Mouse (Mus musculus): ENCODE results near the gene Nol12. TPM values are rescaled to one million over a fixed set of nuclear protein-coding genes. Genes with fewer than 3 reads are reported as not detected.
A peak's percentile ranks its signal among the peaks of the same experiment; 100 is the strongest.

Nol12 gene
- total RNA-seq, 2 experiments from 2014 or later: 20.6 to 22.3 TPM

DNA sequence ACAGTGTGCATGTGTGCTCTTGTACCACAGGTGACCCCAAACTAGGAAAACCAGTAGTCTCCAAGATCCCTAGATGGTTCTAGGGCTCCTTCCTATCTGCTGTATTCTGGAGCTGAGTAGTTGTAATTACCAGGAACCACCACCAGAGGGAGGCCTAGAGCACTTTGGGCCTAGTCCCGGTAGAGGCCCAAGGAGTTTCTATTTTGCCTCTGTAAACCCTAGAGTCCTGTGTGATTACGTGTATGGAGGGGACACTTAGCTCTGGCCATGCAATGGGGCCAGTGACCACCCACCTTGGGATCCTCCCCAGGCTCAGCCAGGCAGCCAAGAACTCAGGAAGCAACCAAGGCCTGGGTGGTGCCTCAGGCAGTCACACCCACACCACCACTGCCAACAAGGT is 31.5 kb upstream of the Nol12 start:
- Histone ChIP-seq H3K4me3 (no peak overlapping the region), H3K27ac (peak overlapping the region; percentile 71)
- intact Hi-C loops (cut with DNase I): loop anchor here (5.0 kb wide), 1 partner anchor 39 kb away; no protein-coding TSS in a partner anchor
- DNase-seq: peak; percentile 81
- TF ChIP-seq CTCF (IDR thresholded peaks at IDR 0.05): peak; percentile 89

DNA sequence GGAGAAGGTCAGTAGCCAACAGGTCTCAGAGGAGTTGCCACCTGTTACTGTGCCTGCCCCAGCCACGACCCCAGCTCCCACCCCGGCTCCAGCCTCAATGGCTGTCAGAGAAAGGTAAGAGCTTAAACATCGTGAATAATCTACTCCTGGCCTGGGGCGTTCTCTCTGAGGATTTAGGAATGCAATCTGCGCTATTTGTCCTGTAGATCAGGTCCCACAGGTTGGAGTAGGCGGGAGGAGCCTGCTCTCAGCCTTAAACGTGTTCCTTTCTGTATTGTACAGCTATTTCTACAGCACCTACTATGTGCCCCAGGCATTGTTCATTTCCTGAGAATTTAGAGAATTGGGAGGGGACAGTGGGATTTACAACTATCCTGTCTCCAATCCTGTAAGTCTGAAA is 26.3 kb upstream of the Nol12 start:
- intact Hi-C loops (cut with DNase I): no loop called here
- H3K27ac ChIP-seq: no peak overlapping the region
- H3K4me3 ChIP-seq: no peak overlapping the region
- no peak for DNase-seq
- TF ChIP-seq CTCF (IDR thresholded peaks at IDR 0.05): no peak

- TF ChIP-seq CTCF (IDR thresholded peaks at IDR 0.05): no peak
- Histone ChIP-seq H3K4me3 (no peak overlapping the region), H3K27ac (no peak overlapping the region)
- intact Hi-C loops (cut with DNase I): no loop called here
- no peak for DNase-seq
Measured at GRCm38 (mm10) chr15:78908982-78909381, 25.8 kb upstream of the Nol12 start.

DNA sequence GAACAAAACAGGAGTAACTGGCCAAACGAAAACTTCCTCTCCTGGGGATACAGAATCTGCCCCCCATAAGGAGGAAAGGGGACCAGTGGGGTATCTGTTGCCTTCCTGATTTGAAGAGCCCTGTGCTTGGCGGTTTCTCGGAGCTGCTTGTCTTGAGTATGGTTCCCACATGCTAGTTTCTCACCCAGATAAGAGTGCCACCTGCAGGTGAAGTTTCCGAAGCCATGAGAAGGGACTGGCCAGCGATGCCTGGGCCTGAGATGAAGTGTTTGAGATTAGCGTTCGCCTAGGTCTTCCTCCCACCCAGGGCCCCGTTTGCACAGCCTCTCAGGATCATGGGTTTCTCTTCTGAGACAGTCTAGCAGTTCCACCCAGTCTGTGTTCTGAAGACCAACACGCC is 22.7 kb upstream of the Nol12 start:
- peak; percentile 32; the same call in 1 of the 2 replicates for TF ChIP-seq CTCF (IDR thresholded peaks at IDR 0.05)
- H3K4me3 ChIP-seq: no peak overlapping the region
- DNase-seq: no peak
- intact Hi-C loops (cut with DNase I): loop anchor here (5.0 kb wide), 1 partner anchor 160 kb away; no protein-coding TSS in a partner anchor
- no peak overlapping the region for H3K27ac ChIP-seq

GRCm38 (mm10) chr15:78913632-78914090 is 21.1 kb upstream of the Nol12 start, which contains the start of gene Pdxp:
Gene Pdxp, plus strand, starts transcription at chr15:78913919.
- peak; percentile 96 for DNase-seq
- Histone ChIP-seq H3K4me3 (peak within 1 kb of the TSS; percentile 74), H3K27ac (peak within 1 kb of the TSS; percentile 63)
- TF ChIP-seq CTCF (IDR thresholded peaks at IDR 0.05): no peak
- intact Hi-C loops (cut with DNase I): loop anchor here (5.0 kb wide), 1 partner anchor 159 kb away; no protein-coding TSS in a partner anchor

GRCm38 (mm10) chr15:78914091-78914822 is 20.5 kb upstream of the Nol12 start:
- TF ChIP-seq CTCF (IDR thresholded peaks at IDR 0.05): no peak
- Histone ChIP-seq H3K4me3 (peak overlapping the region; percentile 74), H3K27ac (peak overlapping the region; percentile 63)
- intact Hi-C loops (cut with DNase I): loop anchor here (5.0 kb wide), 1 partner anchor 158 kb away; no protein-coding TSS in a partner anchor
- peak; percentile 49 for DNase-seq

DNA sequence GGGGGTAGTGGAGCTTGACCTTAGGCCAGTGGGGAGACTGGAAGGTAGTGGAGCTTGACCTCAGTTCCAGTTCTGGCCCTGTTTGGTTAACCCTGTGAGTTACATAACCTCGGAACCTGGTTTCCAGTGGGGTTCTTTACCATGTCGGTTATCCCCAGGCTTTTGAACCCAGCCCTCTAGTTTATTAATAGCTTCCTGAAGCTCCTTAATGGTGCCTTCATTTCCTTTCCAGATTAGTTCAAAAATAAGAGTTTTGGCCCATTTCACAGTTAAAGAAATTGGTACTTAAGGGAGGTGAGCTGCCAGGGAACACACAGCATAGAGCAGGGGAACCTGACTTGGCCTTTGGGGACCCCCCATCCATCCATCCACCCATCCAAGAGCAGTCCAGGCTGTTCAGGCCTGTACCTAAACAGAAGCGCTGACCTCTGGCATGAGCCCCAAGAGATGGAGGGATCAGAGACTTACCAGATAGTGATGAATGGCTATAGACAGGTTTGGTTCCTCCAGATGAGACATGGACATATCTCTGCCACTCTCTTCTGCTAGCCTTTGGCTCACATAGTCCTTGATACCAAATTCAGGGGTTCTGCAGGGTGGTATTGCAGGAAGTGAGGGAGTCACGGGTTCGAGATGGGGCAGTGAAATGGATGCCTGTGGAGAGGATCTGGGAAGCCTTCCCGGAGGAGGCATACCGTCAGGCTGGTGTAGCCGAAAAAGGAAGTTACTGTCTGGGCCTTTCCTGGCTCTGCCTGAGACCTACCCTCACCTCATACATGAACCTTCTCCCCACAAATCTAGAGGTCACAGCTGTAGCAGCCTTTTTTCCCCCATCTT is 19.7 kb upstream of the Nol12 start:
- intact Hi-C loops (cut with DNase I): loop anchor here (1.0 to 5.0 kb wide), 2 partner anchors 15 to 157 kb away; no protein-coding TSS in a partner anchor
- TF ChIP-seq CTCF (IDR thresholded peaks at IDR 0.05): no peak
- Histone ChIP-seq H3K4me3 (peak overlapping the region; percentile 74), H3K27ac (no peak overlapping the region)
- DNase-seq: no peak

GRCm38 (mm10) chr15:78915660-78916017 is 19.1 kb upstream of the Nol12 start:
- no peak overlapping the region for H3K4me3 ChIP-seq
- TF ChIP-seq CTCF (IDR thresholded peaks at IDR 0.05): peak; percentile 89
- DNase-seq: peak; percentile 73
- intact Hi-C loops (cut with DNase I): loop anchor here (1.0 kb wide), 2 partner anchors 15 to 27 kb away; no protein-coding TSS in a partner anchor
- no peak overlapping the region for H3K27ac ChIP-seq

DNA sequence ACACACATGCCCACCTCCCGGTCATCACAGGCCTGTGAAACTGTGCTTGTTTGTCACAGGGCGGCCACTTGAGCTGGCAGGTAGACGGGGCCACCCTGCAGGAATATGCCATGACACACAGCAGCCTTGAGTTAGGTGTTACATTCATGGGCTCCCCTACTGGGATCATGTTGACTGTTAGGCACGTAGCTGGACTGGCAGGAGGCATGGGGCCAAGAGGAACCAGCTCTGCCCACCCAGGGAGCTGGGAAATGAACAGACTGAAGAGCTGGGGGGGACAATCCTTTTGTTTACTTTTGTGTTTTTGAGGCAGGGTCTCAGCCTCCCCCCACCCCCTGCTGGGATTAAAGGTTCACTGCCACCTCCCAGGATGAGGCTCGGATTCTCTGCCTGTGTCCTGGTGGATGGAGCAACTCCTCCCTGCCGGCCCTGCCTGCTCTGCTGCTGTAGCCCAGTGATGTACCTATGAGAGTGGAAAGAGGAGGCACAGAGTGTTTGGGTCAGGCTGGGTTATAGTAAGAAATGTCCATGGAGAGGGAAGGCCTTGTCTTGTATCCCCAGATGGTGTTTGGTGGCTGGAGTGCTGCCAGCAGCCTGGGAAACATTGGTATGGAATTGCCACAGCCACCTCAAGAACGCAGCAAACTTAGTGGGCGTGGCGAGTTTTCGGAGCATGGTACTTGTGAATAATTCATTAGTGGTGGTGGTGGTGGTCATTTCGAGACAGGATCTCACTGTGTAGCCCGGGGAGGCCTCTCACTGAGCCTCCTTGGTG is 18.5 kb upstream of the Nol12 start:
- H3K4me3 ChIP-seq: no peak overlapping the region

DNA sequence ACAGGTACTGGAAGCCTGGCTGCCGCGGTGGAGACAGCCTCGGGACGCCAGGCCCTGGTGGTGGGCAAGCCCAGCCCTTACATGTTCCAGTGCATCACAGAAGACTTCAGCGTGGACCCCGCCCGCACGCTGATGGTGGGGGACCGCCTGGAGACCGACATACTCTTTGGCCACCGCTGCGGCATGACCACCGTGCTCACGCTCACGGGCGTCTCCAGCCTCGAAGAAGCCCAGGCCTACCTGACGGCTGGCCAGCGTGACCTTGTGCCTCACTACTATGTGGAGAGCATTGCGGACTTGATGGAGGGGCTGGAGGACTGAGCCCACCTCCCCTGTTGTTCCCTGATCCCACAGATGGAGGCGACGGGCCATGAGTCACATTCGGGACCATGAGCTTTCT is 16.6 kb upstream of the Nol12 start:
- DNase-seq: no peak
- Histone ChIP-seq H3K27ac (peak overlapping the region; percentile 1; the same call in 1 of the 2 replicates), H3K4me3 (no peak overlapping the region)
- intact Hi-C loops (cut with DNase I): no loop called here
- no peak for TF ChIP-seq CTCF (IDR thresholded peaks at IDR 0.05)

More for the DNA sequence above, 18.5 kb upstream of the Nol12 start:
- intact Hi-C loops (cut with DNase I): loop anchor here (1.0 kb wide), 1 partner anchor 26 kb away; no protein-coding TSS in a partner anchor
- TF ChIP-seq CTCF (IDR thresholded peaks at IDR 0.05): no peak
- no peak overlapping the region for H3K27ac ChIP-seq
- no peak for DNase-seq

DNA sequence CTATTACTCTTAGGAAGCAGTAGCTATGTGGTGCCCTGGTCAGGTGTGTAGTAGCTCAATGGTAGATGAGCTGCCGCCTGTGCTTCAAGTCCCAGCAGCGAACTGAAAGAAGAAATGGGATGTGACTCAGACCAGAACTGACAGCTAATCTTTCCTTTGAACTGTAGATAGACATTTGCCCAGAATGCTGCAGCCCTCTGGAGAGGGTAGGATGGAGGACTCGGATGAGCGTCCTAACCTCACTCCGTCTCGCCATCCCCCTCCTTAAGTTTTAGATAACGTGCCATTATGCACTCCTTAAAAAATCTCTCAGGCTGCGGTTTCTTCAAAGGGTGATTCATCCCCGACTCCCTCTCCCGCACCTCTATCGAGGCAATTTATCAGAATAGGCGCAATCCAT is 14.8 kb upstream of the Nol12 start:
- TF ChIP-seq CTCF (IDR thresholded peaks at IDR 0.05): no peak
- intact Hi-C loops (cut with DNase I): no loop called here
- Histone ChIP-seq H3K27ac (no peak overlapping the region), H3K4me3 (no peak overlapping the region)
- DNase-seq: no peak

DNA sequence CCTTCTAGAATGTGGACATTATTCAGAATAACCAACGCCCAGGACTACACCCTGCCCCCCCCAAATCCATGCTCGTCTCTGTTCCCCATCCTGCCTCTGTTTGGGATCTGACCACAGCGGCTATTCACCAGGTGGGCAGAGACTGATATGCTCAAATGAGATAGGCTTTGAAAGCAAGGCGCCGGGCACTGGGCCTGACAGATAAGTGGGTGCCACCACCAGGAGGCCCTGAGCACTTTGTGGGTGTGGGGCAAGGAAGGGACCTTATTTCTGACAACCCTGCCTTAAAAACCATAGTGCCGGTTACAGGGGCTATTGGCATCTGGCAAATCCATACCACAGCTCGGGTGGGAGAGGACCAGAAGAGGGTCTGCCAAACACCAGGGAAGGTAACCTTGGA is 12.0 kb upstream of the Nol12 start:
- no peak for TF ChIP-seq CTCF (IDR thresholded peaks at IDR 0.05)
- DNase-seq: no peak
- Histone ChIP-seq H3K4me3 (no peak overlapping the region), H3K27ac (no peak overlapping the region)
- intact Hi-C loops (cut with DNase I): no loop called here

Data from gastrocnemius, adult 2 months (tissue).